Mouse (Mus musculus): ENCODE measurements around the gene Musk.

GRCm38 (mm10) chr4:58365321-58365720, 79.6 kb downstream of the Musk start:
- no peak for TF ChIP-seq CTCF (IDR thresholded peaks at IDR 0.05; ENCODE audit: borderline replicate concordance, insufficient read depth, low read depth, low read length)
- no peak for TF ChIP-seq POLR2A (IDR thresholded peaks at IDR 0.05; ENCODE audit: borderline replicate concordance, insufficient read depth, low read length)
